Mouse (Mus musculus): ENCODE measurements around the gene Slc25a45.

GRCm38 (mm10) chr19:5841999-5842784 lies 35.4 kb upstream of the Slc25a45 start:
- no peak for TF ChIP-seq POLR2A (IDR thresholded peaks at IDR 0.05; ENCODE audit: insufficient read depth, low read depth, low read length)
- no peak for TF ChIP-seq CTCF (IDR thresholded peaks at IDR 0.05; ENCODE audit: insufficient read depth, low read depth, low read length)
